In the genomic region with DNA sequence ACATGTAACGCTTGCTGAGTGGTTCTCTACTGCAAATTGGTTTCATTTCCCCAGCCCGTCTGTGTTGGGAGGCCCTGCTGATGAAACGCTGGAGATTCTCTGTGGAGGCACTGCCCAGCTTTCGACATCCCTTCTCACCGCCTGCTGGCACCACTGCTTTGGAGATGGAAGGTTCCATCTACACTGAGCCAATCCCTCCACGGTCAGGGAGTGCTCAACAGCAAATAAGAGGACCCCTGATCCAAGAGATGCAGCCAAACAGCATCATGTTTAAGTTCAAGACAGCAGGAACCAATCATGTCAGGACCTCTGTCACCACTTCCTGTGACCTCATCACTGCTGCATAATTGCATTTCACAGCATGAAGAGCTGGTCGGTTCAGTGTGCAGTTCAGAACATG, we compare ENCODE assay signal across 13 mouse cellular contexts.
A peak's percentile ranks its signal among the peaks of the same experiment; 100 is the strongest.
DNase-seq lines count a peak whose midpoint lies in the region; ATAC-seq and TF ChIP-seq lines count a peak whose summit lies in the region.
"Had no signal": no experiment of that assay in that cellular context is flagged by ENCODE, and none has a peak within 500 bp of the region (broad histone marks: within the 10 kb centered on the region; RNA-seq: fewer than 3 reads in every experiment).

No protein-coding gene starts in this region.

- WGBS in heart, embryonic 15.5 days = 51% methylated on average over 7 of the region's 7 CpGs
- WGBS in heart, embryonic 11.5 days (ENCODE audit: insufficient replicate concordance) = 66% methylated on average over 7 of the region's 7 CpGs
- WGBS in lung, postnatal 0 days = 53% methylated on average over 7 of the region's 7 CpGs
- WGBS in embryonic facial prominence, embryonic 11.5 days = 51% methylated on average over 7 of the region's 7 CpGs
- 59% methylated on average over 7 of the region's 7 CpGs for WGBS in stomach, postnatal 0 days

- 0 out of 2 replicates have a peak overlapping the region, but pooled peaks have one; percentile 7 for H3K27ac ChIP-seq in heart, embryonic 15.5 days
- H3K27ac ChIP-seq in heart, embryonic 11.5 days (ENCODE audit: low read depth, low read length) = no peak overlapping the region
- no peak overlapping the region for H3K27ac ChIP-seq in lung, postnatal 0 days (ENCODE audit: low read length)
- no peak overlapping the region for H3K27ac ChIP-seq in embryonic facial prominence, embryonic 11.5 days (replicated peaks; ENCODE audit: low read depth, low read length)
- H3K27ac ChIP-seq in stomach, postnatal 0 days (replicated peaks) = peak overlapping the region; percentile 30; the same call in 1 of the 2 replicates
- H3K27ac ChIP-seq: liver, embryonic 15.5 days; neural tube, embryonic 13.5 days had no signal

- no peak overlapping the region for H3K4me2 ChIP-seq in heart, embryonic 15.5 days
- no peak overlapping the region for H3K4me2 ChIP-seq in heart, embryonic 11.5 days
- no peak overlapping the region for H3K4me2 ChIP-seq in lung, postnatal 0 days (replicated peaks; ENCODE audit: low read depth, low read length)
- no peak overlapping the region for H3K4me2 ChIP-seq in embryonic facial prominence, embryonic 11.5 days (ENCODE audit: low read depth, low read length)
- H3K4me2 ChIP-seq in stomach, postnatal 0 days (replicated peaks; ENCODE audit: low read depth) = no peak overlapping the region
- H3K4me2 ChIP-seq: liver, embryonic 15.5 days; midbrain, embryonic 11.5 days; neural tube, embryonic 13.5 days had no signal

- no peak overlapping the region for H3K4me3 ChIP-seq in heart, embryonic 15.5 days
- no peak overlapping the region for H3K4me3 ChIP-seq in heart, embryonic 11.5 days (ENCODE audit: low read depth, low read length)
- no peak overlapping the region for H3K4me3 ChIP-seq in lung, postnatal 0 days (ENCODE audit: low read depth, low read length)
- H3K4me3 ChIP-seq in embryonic facial prominence, embryonic 11.5 days (ENCODE audit: low read depth, low read length) = no peak overlapping the region
- no peak overlapping the region for H3K4me3 ChIP-seq in stomach, postnatal 0 days (ENCODE audit: low read depth, low read length)
- H3K4me3 ChIP-seq: liver, embryonic 15.5 days; neural tube, embryonic 13.5 days had no signal

- no peak for ATAC-seq in heart, embryonic 15.5 days (replicated peaks; ENCODE audit: insufficient number of reproducible peaks, insufficient read depth, low FRiP score, low read depth)
- no peak for ATAC-seq in heart, embryonic 11.5 days (replicated peaks; ENCODE audit: insufficient number of reproducible peaks, low FRiP score, low TSS enrichment)
- peak; percentile 38; the same call in 1 of the 2 replicates for ATAC-seq in lung, postnatal 0 days
- no peak for ATAC-seq in embryonic facial prominence, embryonic 11.5 days (replicated peaks; ENCODE audit: insufficient number of reproducible peaks, low FRiP score, low TSS enrichment, low read depth)
- peak; percentile 38; the same call in 1 of the 2 replicates for ATAC-seq in stomach, postnatal 0 days (ENCODE audit: low FRiP score, low TSS enrichment)

- peak; percentile 54 for DNase-seq in lung, postnatal 0 days (ENCODE audit: low spot score)
- DNase-seq in lung, postnatal 25 days (ENCODE audit: low spot score) = no peak
- peak; percentile 41 for DNase-seq in embryonic facial prominence, embryonic 11.5 days (ENCODE audit: low spot score)
- DNase-seq in stomach, postnatal 0 days (ENCODE audit: low spot score) = no peak
- DNase-seq in gastrocnemius, postnatal 4 days (ENCODE audit: low spot score in 2 of 2) = no peak
- no peak for DNase-seq in thymus, postnatal 36 days
- DNase-seq: cerebellum, adult 9-11 months; right cerebral cortex, postnatal 25 days had no signal

- TF ChIP-seq EP300 in lung, postnatal 0 days (IDR thresholded peaks at IDR 0.05) = no peak
- no peak for TF ChIP-seq EP300 in stomach, postnatal 0 days (optimal IDR thresholded peaks at IDR 0.05)

- H3K9ac ChIP-seq in heart, embryonic 15.5 days = no peak overlapping the region
- no peak overlapping the region for H3K9ac ChIP-seq in heart, embryonic 11.5 days (ENCODE audit: low read depth, low read length)
- no peak overlapping the region for H3K9ac ChIP-seq in lung, postnatal 0 days (replicated peaks; ENCODE audit: low read depth)
- H3K9ac ChIP-seq in embryonic facial prominence, embryonic 11.5 days (replicated peaks; ENCODE audit: low read length) = no peak overlapping the region
- H3K9ac ChIP-seq in stomach, postnatal 0 days (ENCODE audit: low read length) = no peak overlapping the region
- H3K9ac ChIP-seq: liver, embryonic 15.5 days; neural tube, embryonic 13.5 days had no signal

- H3K9me3 ChIP-seq in heart, embryonic 15.5 days (replicated peaks) = no peaks in the 10 kb centered on the region
- H3K9me3 ChIP-seq in heart, embryonic 11.5 days (replicated peaks; ENCODE audit: control insufficient read depth, low read length) = no peaks in the 10 kb centered on the region
- no peaks in the 10 kb centered on the region for H3K9me3 ChIP-seq in lung, postnatal 0 days (ENCODE audit: low read length)
- H3K9me3 ChIP-seq in embryonic facial prominence, embryonic 11.5 days (replicated peaks; ENCODE audit: control insufficient read depth, low read length) = no peaks in the 10 kb centered on the region
- H3K9me3 ChIP-seq in stomach, postnatal 0 days (ENCODE audit: control insufficient read depth, low read length) = no peaks in the 10 kb centered on the region
- H3K9me3 ChIP-seq: liver, embryonic 15.5 days; neural tube, embryonic 13.5 days had no signal

- no peak for TF ChIP-seq CTCF in lung, postnatal 0 days (IDR thresholded peaks at IDR 0.05)
- no peak for TF ChIP-seq CTCF in stomach, postnatal 0 days (IDR thresholded peaks at IDR 0.05; ENCODE audit: low read depth)

- H3K36me3 ChIP-seq in heart, embryonic 15.5 days = no peaks in the 10 kb centered on the region
- no peaks in the 10 kb centered on the region for H3K36me3 ChIP-seq in heart, embryonic 11.5 days (ENCODE audit: control insufficient read depth, insufficient read depth, low read length)
- H3K36me3 ChIP-seq in lung, postnatal 0 days (ENCODE audit: insufficient read depth, low read length) = no peaks in the 10 kb centered on the region
- no peaks in the 10 kb centered on the region for H3K36me3 ChIP-seq in embryonic facial prominence, embryonic 11.5 days (replicated peaks; ENCODE audit: control insufficient read depth, insufficient read depth, low read depth, low read length)
- no peaks in the 10 kb centered on the region for H3K36me3 ChIP-seq in stomach, postnatal 0 days (ENCODE audit: control insufficient read depth, insufficient read depth, low read length)
- H3K36me3 ChIP-seq: liver, embryonic 15.5 days; neural tube, embryonic 13.5 days had no signal

- H3K27me3 ChIP-seq in heart, embryonic 15.5 days = no peaks in the 10 kb centered on the region
- no peaks in the 10 kb centered on the region for H3K27me3 ChIP-seq in heart, embryonic 11.5 days (ENCODE audit: control insufficient read depth, insufficient read depth, low read length)
- H3K27me3 ChIP-seq in lung, postnatal 0 days (replicated peaks; ENCODE audit: insufficient read depth, low read length) = no peaks in the 10 kb centered on the region
- no peaks in the 10 kb centered on the region for H3K27me3 ChIP-seq in embryonic facial prominence, embryonic 11.5 days (ENCODE audit: control insufficient read depth, insufficient read depth, low read length)
- H3K27me3 ChIP-seq in stomach, postnatal 0 days (ENCODE audit: control insufficient read depth, insufficient read depth, low read length) = no peaks in the 10 kb centered on the region
- H3K27me3 ChIP-seq: liver, embryonic 15.5 days; neural tube, embryonic 13.5 days had no signal

- peaks cover 30% of the 10 kb centered on the region for H3K4me1 ChIP-seq in heart, embryonic 15.5 days (replicated peaks)
- peaks cover 6% of the 10 kb centered on the region for H3K4me1 ChIP-seq in heart, embryonic 11.5 days (ENCODE audit: control insufficient read depth, insufficient read depth, low read length)
- H3K4me1 ChIP-seq in lung, postnatal 0 days (ENCODE audit: insufficient read depth, low read depth, low read length) = no peaks in the 10 kb centered on the region
- no peaks in the 10 kb centered on the region for H3K4me1 ChIP-seq in embryonic facial prominence, embryonic 11.5 days (ENCODE audit: control insufficient read depth, insufficient read depth, low read length)
- no peaks in the 10 kb centered on the region; the same call in 1 of the 2 replicates for H3K4me1 ChIP-seq in stomach, postnatal 0 days (replicated peaks; ENCODE audit: control insufficient read depth, insufficient read depth)
- H3K4me1 ChIP-seq: liver, embryonic 15.5 days had no signal

Comparison
In these comparisons a context has a peak if more than half of its experiments do, and no peak if none do; other contexts are left out.
1. H3K27ac ChIP-seq: peak in heart, embryonic 15.5 days (single experiment) and stomach, postnatal 0 days (single experiment); none in heart, embryonic 11.5 days (single experiment), lung, postnatal 0 days (single experiment) and embryonic facial prominence, embryonic 11.5 days (single experiment).
2. DNase-seq: peak in lung, postnatal 0 days (single experiment) and embryonic facial prominence, embryonic 11.5 days (single experiment); none in lung, postnatal 25 days (single experiment), stomach, postnatal 0 days (single experiment), gastrocnemius, postnatal 4 days (0 of 2) and thymus, postnatal 36 days (0 of 2).
3. ATAC-seq: peak in lung, postnatal 0 days (single experiment) and stomach, postnatal 0 days (single experiment); none in heart, embryonic 15.5 days (single experiment), heart, embryonic 11.5 days (single experiment) and embryonic facial prominence, embryonic 11.5 days (single experiment).